Mouse (Mus musculus): ENCODE results near the gene Dcaf10. TPM values are rescaled to one million over a fixed set of nuclear protein-coding genes. Genes with fewer than 3 reads are reported as not detected.
A peak's percentile ranks its signal among the peaks of the same experiment; 100 is the strongest.

The Dcaf10 gene
- 12.8 and 14.2 TPM in 2 replicates for polyA plus RNA-seq (2016; fragmentation: Nextera tagmentation; extraction: Ambion mirVana)

DNA sequence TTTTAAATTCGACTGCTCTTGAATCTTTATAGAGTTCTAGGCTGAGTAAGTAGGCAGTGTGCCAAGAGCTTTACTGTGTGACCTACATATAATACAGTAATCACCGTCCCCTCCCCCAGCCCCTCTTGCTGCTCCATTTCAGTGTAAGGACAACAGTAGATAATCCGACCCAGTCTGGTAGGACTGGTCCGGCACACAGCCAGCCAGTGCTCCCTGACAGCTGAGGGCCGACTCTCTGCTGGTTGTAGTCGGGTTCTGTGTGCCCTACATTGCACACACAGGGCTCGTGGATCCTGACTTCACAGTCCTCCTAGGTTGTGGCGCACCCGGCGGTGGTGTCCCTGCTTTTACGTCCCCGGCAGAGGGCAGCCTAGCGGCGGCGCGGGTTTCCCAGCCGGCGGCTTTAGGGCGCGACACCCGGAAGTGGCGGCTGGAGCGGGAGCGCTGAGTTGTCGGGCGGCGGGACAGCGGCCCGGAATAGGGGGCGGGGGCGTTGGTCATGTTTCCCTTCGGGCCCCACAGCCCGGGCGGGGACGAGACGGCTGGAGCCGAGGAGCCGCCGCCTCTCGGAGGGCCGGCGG is at the start of gene Dcaf10:
Gene Dcaf10, plus strand, starts transcription at position 433 of the 581 bp plus-strand sequence.
- WGBS, result 2% methylated on average over 41 of the region's 42 CpGs
- H3K9ac ChIP-seq (replicated peaks), result peak within 1 kb of the TSS; percentile 95
- H3K36me3 ChIP-seq, result 0 out of 2 replicates have a peak, but pooled peaks cover 5% of the 10 kb centered on the region

DNA sequence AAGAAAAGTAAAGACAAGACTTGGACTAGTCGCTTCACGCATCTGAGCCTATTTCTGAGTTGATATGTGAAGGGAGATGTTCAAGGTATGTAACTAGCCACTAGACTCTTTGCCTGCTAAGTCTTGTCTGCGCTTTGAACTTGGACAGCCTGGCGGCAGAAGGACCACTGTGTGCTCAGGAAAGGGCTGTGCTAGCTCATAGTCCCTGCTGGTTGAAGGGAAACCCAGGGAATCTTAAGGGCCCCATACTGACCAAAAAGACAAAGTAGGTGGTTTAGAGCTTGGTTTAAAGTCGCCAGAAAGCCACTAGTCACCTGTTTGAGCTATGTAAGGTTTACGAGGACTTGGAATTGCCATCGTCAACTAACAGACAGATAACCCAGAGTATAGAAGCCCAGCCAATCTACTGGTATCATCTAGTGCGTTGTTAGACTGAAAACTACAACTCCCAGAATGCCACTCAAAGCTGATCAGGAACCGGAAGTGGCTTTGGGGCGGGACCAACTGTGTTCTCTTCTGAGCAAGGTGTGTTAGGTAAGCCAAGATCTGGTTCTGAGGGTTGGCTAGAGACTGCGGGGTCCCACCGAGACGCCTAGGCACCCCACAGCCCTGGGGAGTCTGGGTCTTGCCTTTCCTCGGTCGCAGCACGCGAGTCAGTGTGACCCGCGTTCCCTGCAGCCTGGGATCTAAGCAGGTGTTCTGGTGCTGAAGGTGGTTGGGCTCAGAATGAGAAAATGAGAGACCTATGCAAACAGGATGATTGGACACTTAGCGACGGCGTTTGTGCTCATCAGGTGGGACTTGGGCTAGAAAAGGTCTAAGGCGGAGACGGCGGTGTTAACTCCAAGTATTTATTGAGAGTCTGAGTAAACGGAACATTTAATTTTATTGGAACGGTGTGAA is 45.0 kb upstream of the Dcaf10 start, which contains the start of gene Trmt10b:
Gene Trmt10b, plus strand, starts transcription at position 466 of the 903 bp plus-strand sequence.
- ATAC-seq (ENCODE audit: low FRiP score, low read depth), result peak; percentile 86
- 23% methylated on average over 27 of the region's 27 CpGs for WGBS
- no peaks in the 10 kb centered on the region for H3K9me3 ChIP-seq
- peak within 1 kb of the TSS; percentile 88 for H3K4me2 ChIP-seq (replicated peaks)
- peaks cover 21% of the 10 kb centered on the region for H3K36me3 ChIP-seq
- H3K27me3 ChIP-seq, result no peaks in the 10 kb centered on the region
- peak within 1 kb of the TSS; percentile 86 for H3K4me3 ChIP-seq
- H3K4me1 ChIP-seq, result peaks cover 9% of the 10 kb centered on the region
- H3K9ac ChIP-seq (replicated peaks), result peak within 1 kb of the TSS; percentile 83
- no peak within 1 kb of the TSS for H3K27ac ChIP-seq (replicated peaks)

More for the DNA sequence above, at the start of gene Dcaf10:
- H3K4me1 ChIP-seq, result peaks cover 22% of the 10 kb centered on the region
- ATAC-seq (ENCODE audit: low FRiP score, low read depth), result peak; percentile 94
- no peaks in the 10 kb centered on the region for H3K9me3 ChIP-seq
- H3K27ac ChIP-seq (replicated peaks), result peak within 1 kb of the TSS; percentile 94
- H3K4me3 ChIP-seq, result peak within 1 kb of the TSS; percentile 98
- no peaks in the 10 kb centered on the region for H3K27me3 ChIP-seq
- H3K4me2 ChIP-seq (replicated peaks), result peak within 1 kb of the TSS; percentile 88

DNA sequence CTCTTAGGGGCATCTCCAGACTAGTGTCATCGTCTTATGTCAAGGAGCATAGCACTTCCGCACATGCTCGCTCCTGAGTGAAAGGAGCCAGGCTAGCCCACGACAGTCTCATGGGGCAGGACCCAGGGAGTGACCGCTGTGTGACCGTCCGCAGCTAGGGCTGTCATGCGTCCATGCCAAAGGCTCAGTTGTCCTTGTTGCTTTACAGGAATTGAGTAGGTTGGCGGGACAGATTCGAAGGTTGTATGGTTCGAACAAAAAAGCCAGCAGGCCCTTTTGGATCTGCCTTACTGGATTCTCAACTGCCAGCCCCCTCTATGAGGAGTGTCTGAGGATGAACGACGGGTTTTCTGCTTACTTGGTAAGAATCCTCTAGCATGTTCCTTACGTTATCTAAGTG is 36.4 kb upstream of the Dcaf10 start:
- Histone ChIP-seq H3K4me1 (no peaks in the 10 kb centered on the region), H3K9ac (replicated peaks) (no peak overlapping the region), H3K27me3 (no peaks in the 10 kb centered on the region), H3K36me3 (peaks cover 79% of the 10 kb centered on the region), H3K4me3 (no peak overlapping the region), H3K9me3 (0 out of 2 replicates have a peak, but pooled peaks cover 3% of the 10 kb centered on the region), H3K27ac (replicated peaks) (no peak overlapping the region), H3K4me2 (replicated peaks) (no peak overlapping the region)
- no peak for ATAC-seq (ENCODE audit: low FRiP score, low read depth)
- WGBS, result 95% methylated on average over 14 of the region's 14 CpGs

DNA sequence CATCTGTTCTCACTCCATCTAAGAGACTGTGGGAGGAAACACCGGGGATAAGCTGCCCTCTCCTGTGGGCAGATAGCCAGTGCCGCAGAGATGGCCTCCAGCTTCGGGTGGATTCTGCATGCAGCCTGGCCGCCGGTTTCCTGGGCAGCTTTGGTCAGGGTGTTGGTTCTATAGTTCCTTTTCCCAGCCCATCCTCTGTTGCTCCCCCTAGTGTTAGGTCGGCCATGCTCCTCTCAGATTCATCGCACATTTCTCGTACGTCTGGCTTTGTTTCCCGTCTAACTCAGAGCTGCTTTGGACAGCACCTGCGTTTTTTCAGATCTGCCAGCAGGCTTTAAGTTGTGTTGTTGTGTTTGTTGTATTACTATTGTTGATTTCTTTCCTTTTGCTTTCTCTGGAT is 33.9 kb upstream of the Dcaf10 start:
- peaks cover 61% of the 10 kb centered on the region for H3K36me3 ChIP-seq
- H3K27me3 ChIP-seq, result no peaks in the 10 kb centered on the region
- no peak overlapping the region for H3K4me3 ChIP-seq
- H3K27ac ChIP-seq (replicated peaks), result no peak overlapping the region
- 37% methylated on average over 11 of the region's 11 CpGs for WGBS
- no peaks in the 10 kb centered on the region for H3K4me1 ChIP-seq
- H3K9me3 ChIP-seq, result 0 out of 2 replicates have a peak, but pooled peaks cover 3% of the 10 kb centered on the region
- H3K4me2 ChIP-seq (replicated peaks), result no peak overlapping the region
- no peak overlapping the region for H3K9ac ChIP-seq (replicated peaks)
- ATAC-seq (ENCODE audit: low FRiP score, low read depth), result no peak

DNA sequence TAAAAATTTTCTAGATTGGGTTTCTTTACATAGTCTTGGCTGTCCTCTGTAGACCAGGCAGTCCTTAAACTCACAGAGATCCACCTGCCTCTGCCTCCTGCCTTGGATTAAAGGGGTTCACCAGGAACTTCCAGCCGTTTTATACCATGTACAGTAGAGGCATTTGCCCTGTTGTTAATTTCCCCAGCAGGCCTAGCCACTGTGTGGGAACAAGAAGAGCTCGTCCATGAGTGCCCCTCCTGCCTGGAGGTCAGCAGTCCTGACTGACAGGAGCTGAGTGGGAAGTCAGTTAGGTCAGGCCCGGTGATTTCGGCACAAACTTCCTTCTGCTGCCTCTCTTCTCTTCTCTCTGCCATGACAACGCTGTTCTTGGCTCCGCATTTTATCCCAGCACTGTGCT is 33.3 kb upstream of the Dcaf10 start:
- no peak overlapping the region for H3K4me3 ChIP-seq
- H3K9me3 ChIP-seq, result 0 out of 2 replicates have a peak, but pooled peaks cover 3% of the 10 kb centered on the region
- H3K27me3 ChIP-seq, result no peaks in the 10 kb centered on the region
- H3K36me3 ChIP-seq, result peaks cover 59% of the 10 kb centered on the region
- no peak overlapping the region for H3K27ac ChIP-seq (replicated peaks)
- H3K4me2 ChIP-seq (replicated peaks), result no peak overlapping the region
- no peaks in the 10 kb centered on the region for H3K4me1 ChIP-seq
- WGBS, result 92% methylated on average over 6 of the region's 6 CpGs
- ATAC-seq (ENCODE audit: low FRiP score, low read depth), result no peak
- H3K9ac ChIP-seq (replicated peaks), result no peak overlapping the region

DNA sequence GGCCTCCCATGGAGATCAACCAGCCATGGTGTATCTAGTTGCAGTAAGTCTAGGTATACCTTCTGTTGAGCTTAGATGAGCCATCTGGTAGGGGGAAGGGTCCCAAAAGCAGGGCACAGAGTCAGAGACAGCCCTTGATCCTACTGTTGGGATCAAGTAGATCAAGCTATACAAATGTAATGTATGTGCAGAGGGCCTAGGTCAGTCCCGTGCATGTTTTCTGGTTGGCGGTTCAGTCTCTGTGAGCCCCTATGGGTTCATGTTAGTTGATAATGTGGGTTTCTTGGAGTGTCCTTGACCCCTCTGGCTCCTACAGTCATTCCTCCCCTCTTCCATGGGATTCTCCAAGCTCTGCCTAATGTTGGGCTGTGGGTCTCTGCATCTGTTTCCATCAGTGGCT is 30.8 kb upstream of the Dcaf10 start:
- Histone ChIP-seq H3K9ac (replicated peaks) (no peak overlapping the region), H3K4me3 (no peak overlapping the region), H3K36me3 (peaks cover 58% of the 10 kb centered on the region), H3K27me3 (no peaks in the 10 kb centered on the region), H3K4me2 (replicated peaks) (no peak overlapping the region), H3K27ac (replicated peaks) (no peak overlapping the region), H3K4me1 (no peaks in the 10 kb centered on the region), H3K9me3 (no peaks in the 10 kb centered on the region)
- WGBS, result 92% methylated on average over 2 of the region's 2 CpGs
- no peak for ATAC-seq (ENCODE audit: low FRiP score, low read depth)

DNA sequence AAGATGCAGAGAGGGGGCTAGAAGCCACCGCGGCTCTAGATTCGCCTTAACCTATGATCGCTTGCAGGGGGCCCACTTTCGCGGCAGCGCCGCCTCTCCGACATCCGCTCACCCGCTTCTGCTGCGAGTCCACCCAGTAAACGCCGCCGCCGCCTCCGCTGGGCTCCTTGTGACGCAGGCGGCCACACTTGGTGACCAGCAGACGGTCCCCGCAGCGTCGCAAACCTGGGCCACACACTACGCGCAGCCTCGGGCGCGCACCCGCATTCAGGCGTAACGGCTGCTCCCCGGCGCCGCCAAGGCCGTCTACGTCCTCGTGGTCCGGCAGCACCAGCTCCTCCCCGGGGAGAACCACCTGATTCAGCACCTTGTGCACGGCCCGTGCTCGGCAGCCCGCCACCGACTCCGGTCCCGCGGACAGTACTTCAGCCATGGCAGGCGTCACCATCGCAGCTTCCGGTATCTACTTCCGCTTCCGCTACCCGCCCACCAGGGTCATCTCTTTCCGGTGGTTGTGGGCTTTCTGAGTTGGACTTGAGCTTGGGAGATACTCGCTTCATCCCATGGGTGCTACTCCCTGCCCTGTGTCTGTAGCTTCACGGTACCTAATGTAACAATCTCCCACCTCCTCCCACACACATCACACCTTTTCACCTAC is 21.6 kb upstream of the Dcaf10 start:
- Histone ChIP-seq H3K36me3 (peaks cover 28% of the 10 kb centered on the region), H3K9me3 (no peaks in the 10 kb centered on the region), H3K4me2 (replicated peaks) (peak overlapping the region; percentile 79), H3K27me3 (peaks cover 22% of the 10 kb centered on the region), H3K4me3 (peak overlapping the region; percentile 89), H3K4me1 (peaks cover 14% of the 10 kb centered on the region), H3K9ac (replicated peaks) (peak overlapping the region; percentile 92), H3K27ac (replicated peaks) (peak overlapping the region; percentile 87)
- WGBS, result under 1% methylated on average over 56 of the region's 56 CpGs
- ATAC-seq (ENCODE audit: low FRiP score, low read depth), result peak; percentile 82

DNA sequence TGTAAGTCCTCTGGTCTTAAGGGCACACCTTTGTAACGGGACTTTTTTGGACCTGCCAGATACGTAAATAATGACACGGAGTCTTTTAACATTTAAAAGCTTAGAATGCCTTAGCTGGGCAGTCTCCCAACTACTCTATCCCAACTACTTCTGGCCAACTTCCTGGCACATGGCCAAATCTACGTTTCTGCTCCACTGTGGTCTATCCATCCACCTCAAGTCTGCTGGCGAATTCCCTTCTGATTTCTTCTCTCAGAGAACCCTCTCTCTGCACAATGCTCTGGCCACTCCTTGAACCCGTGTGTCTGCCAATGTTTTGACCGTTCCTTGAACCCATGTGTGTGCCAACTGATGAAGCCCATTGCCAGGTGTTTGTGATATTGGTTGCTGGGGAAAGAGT is 10.8 kb upstream of the Dcaf10 start:
- Histone ChIP-seq H3K9ac (replicated peaks) (no peak overlapping the region), H3K4me2 (replicated peaks) (no peak overlapping the region), H3K9me3 (no peaks in the 10 kb centered on the region), H3K4me3 (no peak overlapping the region), H3K27ac (replicated peaks) (no peak overlapping the region), H3K36me3 (no peaks in the 10 kb centered on the region), H3K27me3 (peaks cover 3% of the 10 kb centered on the region; the same call in 1 of the 2 replicates), H3K4me1 (no peaks in the 10 kb centered on the region)
- no peak for ATAC-seq (ENCODE audit: low FRiP score, low read depth)
- 89% methylated on average over 7 of the region's 7 CpGs for WGBS

DNA sequence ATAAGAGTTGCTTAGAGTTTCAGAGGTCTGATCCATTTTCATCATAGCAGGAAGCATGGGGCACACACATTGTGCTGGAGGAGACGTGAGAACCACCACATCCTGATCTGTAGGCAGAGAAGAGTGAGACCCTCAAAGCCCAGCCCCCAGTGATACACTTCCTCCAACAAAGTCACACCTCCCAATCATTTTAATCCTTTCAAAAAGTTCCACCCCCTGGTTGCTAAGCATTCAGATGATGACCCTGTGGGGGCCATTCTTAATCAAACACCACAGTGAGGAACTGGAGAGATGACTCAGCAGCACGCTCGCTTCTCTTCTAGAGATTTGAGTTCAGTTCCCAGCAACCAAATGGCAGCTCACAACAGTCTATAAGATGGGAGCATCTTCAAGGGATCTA is 9.4 kb upstream of the Dcaf10 start:
- H3K9ac ChIP-seq (replicated peaks), result no peak overlapping the region
- no peak overlapping the region for H3K27ac ChIP-seq (replicated peaks)
- no peak overlapping the region for H3K4me3 ChIP-seq
- H3K9me3 ChIP-seq, result no peaks in the 10 kb centered on the region
- H3K4me2 ChIP-seq (replicated peaks), result no peak overlapping the region
- ATAC-seq (ENCODE audit: low FRiP score, low read depth), result no peak
- 73% methylated on average over 3 of the region's 3 CpGs for WGBS
- H3K27me3 ChIP-seq, result peaks cover 3% of the 10 kb centered on the region; the same call in 1 of the 2 replicates
- no peaks in the 10 kb centered on the region for H3K36me3 ChIP-seq
- no peaks in the 10 kb centered on the region for H3K4me1 ChIP-seq

DNA sequence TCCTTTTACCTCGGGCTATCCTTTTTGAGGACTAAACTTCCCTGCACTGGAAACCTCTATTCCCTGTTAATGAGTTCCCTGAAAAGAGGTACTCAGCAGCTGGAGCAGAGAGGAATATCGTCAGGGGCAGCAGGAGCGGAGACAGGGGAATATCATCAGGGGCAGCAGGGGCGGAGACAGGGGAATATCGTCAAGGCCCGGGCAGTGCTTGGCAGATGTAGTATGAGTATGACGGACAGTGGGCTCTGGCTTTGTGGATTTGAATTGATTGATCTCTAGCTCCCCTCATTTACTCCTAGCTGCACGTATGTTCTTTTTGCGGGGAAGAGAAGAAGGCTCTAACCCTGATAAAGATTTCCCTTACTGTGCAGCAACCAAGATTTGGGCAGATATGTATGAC is 675 bp upstream of the Dcaf10 start:
- Histone ChIP-seq H3K36me3 (0 out of 2 replicates have a peak, but pooled peaks cover 4% of the 10 kb centered on the region), H3K4me2 (replicated peaks) (peak overlapping the region; percentile 88), H3K27ac (replicated peaks) (peak overlapping the region; percentile 94), H3K4me1 (peaks cover 22% of the 10 kb centered on the region), H3K27me3 (no peaks in the 10 kb centered on the region), H3K9ac (replicated peaks) (peak overlapping the region; percentile 95), H3K9me3 (no peaks in the 10 kb centered on the region), H3K4me3 (peak overlapping the region; percentile 98)
- no peak for ATAC-seq (ENCODE audit: low FRiP score, low read depth)
- 61% methylated on average over 9 of the region's 9 CpGs for WGBS

DNA sequence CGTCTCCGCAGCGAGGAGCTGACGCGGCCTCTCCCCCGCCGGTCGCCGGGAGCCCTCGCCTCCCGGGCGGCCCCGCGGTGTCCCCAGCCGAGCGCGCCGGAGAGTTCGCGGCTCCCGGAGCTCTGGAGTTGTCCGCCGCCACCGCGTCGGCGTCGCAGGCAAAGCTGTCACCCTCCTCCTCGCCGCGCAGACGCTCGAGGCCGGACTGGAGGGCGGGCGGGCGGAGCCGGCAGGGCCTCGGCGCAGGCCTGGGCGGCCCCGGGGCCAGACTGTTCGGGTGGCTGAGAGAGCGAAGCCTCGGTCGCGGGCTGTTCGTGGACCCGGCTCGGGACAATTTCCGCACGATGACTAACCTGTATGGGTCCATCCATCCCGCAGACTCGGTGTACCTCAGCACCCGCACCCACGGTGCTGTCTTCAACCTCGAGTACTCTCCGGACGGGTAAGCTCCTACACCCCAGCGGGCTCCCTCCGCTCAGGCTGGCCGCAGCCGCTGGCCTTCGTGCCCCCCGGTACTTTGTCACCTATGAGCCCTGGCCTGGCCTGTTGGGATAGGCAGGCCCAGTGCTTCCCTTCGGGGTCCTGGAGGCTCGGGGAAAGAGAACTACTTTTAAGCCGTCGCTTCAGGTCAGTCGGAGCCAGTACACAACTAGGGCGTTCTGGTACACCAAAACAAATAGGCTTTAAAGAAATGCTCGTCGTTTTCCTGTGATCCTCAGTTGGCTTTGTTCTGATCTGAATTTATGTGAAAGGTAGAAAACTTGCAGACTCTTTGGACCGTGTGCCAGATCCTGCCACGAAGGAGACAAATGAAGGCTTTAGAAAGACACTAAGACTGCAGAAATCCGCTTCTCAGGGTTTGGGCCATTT is 620 bp downstream of the Dcaf10 start, which contains the start of gene Exosc3:
Gene Exosc3, minus strand, starts transcription at position 447 of the 870 bp plus-strand sequence.
- under 1% methylated on average over 71 of the region's 76 CpGs for WGBS
- Histone ChIP-seq H3K27ac (replicated peaks) (peak within 1 kb of the TSS; percentile 94), H3K9ac (replicated peaks) (peak within 1 kb of the TSS; percentile 95), H3K4me1 (peaks cover 22% of the 10 kb centered on the region), H3K36me3 (peaks cover 5% of the 10 kb centered on the region; the same call in 1 of the 2 replicates), H3K4me2 (replicated peaks) (peak within 1 kb of the TSS; percentile 88), H3K4me3 (peak within 1 kb of the TSS; percentile 98), H3K9me3 (no peaks in the 10 kb centered on the region), H3K27me3 (no peaks in the 10 kb centered on the region)
- peak; percentile 84 for ATAC-seq (ENCODE audit: low FRiP score, low read depth)
